Mouse (Mus musculus) cerebellum, postnatal 14 days (tissue): ENCODE measurements at regions not wholly inside any gene's neighbourhood (a gene's known extent, or its start where the extent isn't known, plus 50 kb on each side); places are given as distances from the start of the nearest gene placed in this dataset.
A peak's percentile ranks its signal among the peaks of the same experiment; 100 is the strongest.

Experiments
- DNase-seq, 2 experiments: peaks; one replicate each; pipeline ENCODE4 v3.0.0; 2021; ENCODE audit warnings: mixed read lengths in 2 of 2

GRCm38 (mm10) chr15:10838584-10839288 is 113.4 kb upstream of the C1qtnf3 start:
- DNase-seq: no peak

- DNase-seq: peak; percentile 55 to 64
Measured at GRCm38 (mm10) chr15:10840621-10841034, 111.5 kb upstream of the C1qtnf3 start.

- DNase-seq: no peak
Measured at GRCm38 (mm10) chr15:10843060-10843695, 109.0 kb upstream of the C1qtnf3 start.

GRCm38 (mm10) chr15:10846722-10847121 is 105.4 kb upstream of the C1qtnf3 start:
- DNase-seq: no peak

DNA sequence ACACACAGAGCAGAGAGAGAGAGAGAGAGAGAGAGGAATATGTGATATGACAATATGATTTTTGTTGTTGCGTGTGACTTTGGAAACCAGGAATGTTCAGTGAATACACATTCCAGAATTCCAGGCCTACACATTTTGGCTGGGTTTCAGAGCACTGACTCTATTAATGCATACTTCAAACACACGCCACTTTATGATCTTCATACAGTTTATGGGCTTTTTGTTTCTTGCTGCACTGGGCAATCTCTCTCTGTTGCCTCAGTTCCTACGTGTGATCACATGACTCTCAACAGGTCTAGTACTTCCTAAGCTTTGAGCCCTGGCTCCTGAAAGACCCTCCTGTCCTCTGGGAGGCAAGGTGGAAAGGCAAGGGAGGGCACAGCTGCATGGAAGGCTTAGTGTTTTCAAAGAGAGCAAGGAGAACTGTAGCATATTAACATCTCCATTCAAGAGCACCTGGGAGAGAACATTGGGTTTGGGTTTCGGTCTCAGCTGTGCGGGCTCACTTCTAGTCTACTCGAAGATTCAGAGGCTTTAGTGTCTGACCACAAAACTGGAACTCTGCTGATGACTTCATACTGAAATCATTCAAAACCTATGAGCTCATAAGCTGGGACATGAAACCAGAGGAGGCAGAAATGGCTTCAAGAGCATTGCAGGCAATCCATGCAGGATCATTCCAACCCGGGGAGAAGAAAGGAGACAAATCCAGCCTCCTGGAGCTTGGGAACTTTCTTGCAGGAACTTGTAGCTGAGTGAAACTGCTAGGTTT is 87.9 kb upstream of the C1qtnf3 start:
- no peak for DNase-seq

DNA sequence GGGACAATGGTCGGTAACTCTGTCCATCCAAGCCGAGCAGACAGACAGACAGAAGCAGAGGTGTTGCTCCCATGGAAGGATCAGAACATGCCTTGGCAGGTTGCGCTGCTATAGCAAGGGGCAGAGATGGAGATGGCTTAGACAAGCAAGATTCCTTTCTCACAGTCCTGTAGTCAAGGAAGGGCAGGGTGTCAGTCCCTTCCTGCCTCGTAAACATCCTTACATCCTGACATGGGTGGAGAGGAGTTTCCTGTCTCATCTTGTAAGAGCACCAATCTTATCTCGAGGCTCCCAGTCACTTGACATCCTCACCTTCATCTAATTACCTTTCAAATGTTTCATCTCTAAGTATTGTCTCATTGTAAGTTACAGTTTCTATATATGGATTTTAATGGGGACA is 87.0 kb upstream of the C1qtnf3 start:
- no peak for DNase-seq

DNA sequence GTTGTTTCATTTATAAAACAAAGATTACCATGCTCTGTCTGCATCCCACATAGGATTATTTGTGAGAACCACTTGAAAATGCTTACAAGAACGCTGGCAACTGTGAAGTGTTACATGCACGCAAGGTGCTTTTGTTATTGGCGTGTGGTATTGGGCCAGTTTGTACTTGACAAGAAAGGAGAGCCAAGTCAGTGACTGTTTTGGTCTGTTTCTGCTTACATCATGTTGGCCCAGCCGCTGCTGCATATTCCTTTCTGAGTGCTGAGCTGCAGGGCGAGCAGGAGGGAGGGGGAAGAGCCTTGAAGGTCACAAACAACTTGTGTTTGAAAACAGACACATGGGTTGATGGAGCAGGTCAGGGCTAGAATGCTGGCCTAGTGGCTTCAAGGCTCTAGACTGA is 85.3 kb upstream of the C1qtnf3 start:
- DNase-seq: no peak

GRCm38 (mm10) chr15:10868115-10868514 is 84.0 kb upstream of the C1qtnf3 start:
- no peak for DNase-seq

- DNase-seq: peak; percentile 6 to 10
Measured at GRCm38 (mm10) chr15:10868716-10869585, 83.2 kb upstream of the C1qtnf3 start.

- no peak for DNase-seq
Measured at GRCm38 (mm10) chr15:10869879-10870278, 82.3 kb upstream of the C1qtnf3 start.

DNA sequence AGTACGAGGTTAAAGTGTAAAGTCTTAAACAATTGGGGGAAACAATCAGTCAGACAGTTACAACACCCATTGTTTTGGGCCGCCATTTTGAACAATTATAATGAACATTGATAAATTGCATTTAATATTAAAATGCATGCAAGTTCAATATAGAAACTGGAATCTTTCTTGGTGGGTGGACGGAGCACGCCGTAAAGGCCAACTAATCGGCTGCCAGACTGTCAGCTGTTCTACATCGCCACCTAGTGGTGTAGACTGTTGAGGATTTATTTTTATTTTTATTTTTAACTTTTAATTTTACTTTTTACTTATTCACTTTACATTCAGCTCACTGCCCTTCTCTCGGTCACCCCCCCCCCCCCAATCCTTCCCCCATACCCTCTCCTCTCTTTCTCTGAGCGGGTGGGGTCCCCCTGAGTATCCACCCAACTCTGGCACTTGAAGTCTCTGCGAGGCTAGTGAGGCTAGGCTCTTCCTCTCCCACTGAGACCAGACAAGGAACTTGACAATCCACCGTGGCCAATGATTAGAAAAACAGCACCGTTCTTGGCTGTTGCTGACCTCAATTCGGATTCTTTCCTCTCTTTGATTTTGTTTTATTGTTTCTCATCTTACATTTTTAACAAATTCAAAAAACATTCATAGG is 79.7 kb upstream of the C1qtnf3 start:
- peak; percentile 30 to 49 for DNase-seq

DNA sequence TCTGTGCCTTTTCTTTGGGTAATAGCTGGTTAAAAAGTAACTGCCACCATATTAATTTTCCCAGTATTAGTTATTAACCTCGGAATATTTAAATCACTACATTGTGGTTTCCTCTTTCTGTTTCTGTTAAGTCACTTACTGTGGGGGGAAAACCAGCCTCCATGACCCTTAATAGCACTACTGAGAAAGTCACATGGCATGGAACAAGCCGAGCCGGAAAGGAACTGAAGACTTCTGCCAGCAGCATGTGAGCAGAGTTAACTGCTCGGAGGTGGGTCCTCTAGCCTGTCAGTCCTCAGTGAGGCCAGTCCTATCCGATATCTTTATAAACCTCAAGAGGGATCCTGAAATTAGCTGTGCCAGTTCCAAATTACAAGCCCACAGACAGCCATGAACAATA is 75.8 kb upstream of the C1qtnf3 start:
- no peak for DNase-seq

DNA sequence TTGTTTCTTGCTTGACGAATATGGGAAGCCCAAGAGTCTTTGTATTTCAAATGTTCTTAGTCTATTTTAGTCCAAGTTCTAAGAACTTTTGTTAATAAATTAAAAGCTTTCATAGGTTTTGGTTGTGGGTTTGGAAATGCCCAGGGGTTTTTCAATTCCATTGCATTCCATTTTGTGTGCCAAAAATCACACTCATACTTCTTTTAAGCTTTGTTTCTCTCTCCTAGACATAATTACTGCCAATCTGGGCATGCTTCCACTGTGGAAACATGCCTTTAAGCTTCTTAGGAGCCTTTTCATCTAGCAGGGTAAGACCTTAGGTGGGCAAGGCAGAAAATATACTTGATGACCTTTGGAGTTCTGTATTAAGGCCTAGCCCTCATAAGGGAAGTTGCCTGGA is 70.4 kb upstream of the C1qtnf3 start:
- DNase-seq: no peak

DNA sequence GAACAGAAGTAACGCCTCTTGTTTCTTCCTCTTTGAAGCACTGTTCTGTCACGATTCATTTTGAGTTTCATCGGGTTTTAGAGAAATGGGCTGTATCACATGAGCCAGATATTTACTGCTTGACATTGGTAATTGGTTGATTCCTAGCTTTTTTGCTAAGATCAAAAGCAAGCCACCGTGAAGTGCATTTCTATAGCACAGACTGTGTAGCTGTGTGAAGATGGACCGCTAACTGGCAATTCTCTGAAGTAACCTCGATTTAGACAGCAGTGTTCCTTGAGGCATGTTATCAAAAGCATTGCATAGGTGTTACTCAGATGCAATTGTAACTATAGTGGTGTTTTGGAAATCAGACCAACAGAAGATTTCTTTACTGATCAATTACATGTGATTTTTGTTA is 64.1 kb upstream of the C1qtnf3 start:
- DNase-seq: no peak

- DNase-seq: peak; percentile 34 to 47
Measured at GRCm38 (mm10) chr15:10890220-10890921, 61.8 kb upstream of the C1qtnf3 start.

GRCm38 (mm10) chr15:10898309-10898708 is 53.8 kb upstream of the C1qtnf3 start:
- DNase-seq: no peak

DNA sequence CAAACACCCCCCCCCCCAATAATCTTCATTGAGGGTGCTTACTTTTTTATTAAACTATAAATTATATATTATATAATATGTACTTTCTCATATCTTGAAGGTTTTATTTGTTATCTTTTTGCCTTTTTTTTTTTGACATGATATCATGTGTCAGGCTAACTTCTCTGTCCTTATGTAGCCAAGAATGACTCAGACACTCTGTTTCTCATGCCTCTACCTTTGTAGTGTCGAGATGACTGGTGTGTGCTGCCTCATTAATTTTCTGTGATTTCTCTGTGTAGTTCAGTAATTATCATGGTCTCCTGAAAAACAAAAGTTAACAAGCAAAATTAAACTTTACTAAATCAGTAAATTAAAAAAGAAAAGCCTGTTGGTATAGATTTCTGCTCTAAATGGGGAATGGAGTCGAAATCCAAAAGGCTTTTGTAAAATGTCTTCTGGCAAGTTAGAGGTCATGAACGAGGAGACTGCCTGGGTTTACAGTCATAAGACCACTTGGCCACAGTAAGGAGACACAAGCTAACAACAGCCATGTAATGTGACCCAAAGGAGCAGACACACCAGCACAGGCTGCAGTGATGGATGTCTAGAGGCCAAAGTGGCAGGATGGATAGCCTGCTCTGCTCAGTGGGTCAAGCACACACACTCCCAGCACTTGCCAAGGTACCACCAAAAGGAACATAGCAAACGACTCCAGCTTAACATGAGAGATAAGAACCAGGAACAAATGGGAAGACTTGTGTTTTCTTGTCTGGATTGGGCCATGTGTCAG is 53.2 kb upstream of the C1qtnf3 start:
- no peak for DNase-seq

DNA sequence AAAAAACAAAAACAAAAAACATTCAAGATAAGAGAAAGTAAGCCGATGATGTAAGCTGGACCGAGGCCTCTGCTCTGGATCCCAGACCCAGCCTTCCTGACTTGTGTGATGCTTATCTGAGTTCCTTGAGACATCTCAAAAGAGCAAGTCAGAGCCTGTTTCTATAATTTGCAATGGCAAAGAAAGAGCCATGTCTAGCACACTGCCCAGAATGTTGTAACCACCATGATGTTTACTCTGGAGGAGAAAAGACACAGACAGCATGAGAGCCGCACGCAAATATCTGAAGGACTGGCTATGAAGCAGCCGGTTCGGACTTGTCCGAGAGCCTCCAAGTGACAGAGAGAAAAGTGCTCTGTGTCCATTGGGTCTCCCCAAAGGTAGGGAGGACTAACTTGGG is 52.2 kb upstream of the C1qtnf3 start:
- no peak for DNase-seq

- DNase-seq: peak in 1 of 2 experiments; percentile 20
Measured at GRCm38 (mm10) chr15:10901075-10901474, 51.1 kb upstream of the C1qtnf3 start.

DNA sequence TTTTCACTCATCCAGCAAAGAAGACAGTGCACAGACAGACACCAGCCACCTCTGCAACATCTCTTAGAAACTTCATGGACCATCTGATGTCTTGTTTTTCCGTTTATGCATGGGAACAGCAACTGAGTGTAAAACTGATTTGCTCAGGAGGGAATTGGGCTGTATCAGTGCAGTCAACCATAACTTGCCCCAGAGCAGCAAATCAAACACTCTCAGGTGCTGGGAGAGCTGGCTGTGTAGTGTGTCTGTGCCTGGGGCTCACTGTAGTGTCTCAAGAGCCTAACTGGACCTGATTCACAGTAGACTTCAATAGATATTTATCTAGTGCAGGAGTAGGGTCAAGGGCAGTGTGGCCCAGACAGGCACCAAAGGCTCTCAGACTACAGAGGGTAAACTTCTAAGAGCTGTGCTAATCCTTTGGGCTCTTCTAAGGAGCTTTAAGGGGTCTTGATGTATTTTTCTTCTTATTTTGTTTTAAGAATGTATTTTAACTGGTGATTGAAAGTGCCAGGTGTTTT is 50.3 kb upstream of the C1qtnf3 start:
- no peak for DNase-seq
